Mouse (Mus musculus): Measurements from ENCODE around the gene Gm20388.

Gene Gm20388

DNA sequence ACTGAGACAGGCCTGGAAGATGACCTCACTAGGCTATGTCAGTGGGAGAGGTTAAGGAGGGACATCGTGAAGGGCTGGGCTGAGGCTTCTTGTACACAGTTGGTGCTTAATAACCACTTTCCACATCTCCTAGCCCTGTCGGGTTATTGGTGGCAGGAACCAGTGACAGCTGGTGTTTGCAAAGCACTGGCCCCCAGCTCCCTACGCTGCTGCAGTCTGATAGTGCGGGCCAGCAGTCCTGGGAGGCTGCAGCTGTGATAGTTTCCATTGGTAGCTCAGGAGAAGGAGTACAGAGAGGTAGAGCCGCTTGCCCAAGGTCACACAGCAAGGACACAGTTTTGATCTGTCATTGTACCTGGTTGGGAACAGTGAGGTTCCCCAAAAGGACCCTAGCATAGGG is 2391.2 kb downstream of the Gm20388 start:
- in situ Hi-C loops (cut with MboI), result no loop called here

DNA sequence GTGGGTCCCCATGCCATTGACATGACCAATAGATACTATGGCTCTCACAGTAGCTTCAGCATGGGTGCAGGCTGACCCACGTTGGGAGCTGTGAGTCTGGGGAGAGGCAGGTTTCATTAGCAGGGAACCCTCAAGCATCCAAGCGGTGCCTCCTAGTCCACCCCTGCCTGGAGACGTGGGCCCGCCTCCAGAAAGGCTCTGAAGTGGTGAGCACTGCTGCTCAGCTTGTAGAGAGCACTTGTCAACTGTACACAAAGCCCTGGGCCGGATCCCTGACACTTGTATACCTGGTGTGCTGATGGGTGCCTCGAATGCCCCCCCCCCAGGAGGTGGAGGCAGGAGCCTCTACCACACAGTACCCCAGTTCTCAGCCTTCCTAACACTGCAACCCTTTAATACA is 2392.8 kb downstream of the Gm20388 start:
- in situ Hi-C loops (cut with MboI), result no loop called here

GRCm38 (mm10) chr8:122304058-122304457 is 2393.4 kb downstream of the Gm20388 start:
- in situ Hi-C loops (cut with MboI), result no loop called here

- in situ Hi-C loops (cut with MboI), result no loop called here
Observed at GRCm38 (mm10) chr8:122306660-122307399, 2396.2 kb downstream of the Gm20388 start.

GRCm38 (mm10) chr8:122307836-122308235 is 2397.2 kb downstream of the Gm20388 start:
- in situ Hi-C loops (cut with MboI), result no loop called here

DNA sequence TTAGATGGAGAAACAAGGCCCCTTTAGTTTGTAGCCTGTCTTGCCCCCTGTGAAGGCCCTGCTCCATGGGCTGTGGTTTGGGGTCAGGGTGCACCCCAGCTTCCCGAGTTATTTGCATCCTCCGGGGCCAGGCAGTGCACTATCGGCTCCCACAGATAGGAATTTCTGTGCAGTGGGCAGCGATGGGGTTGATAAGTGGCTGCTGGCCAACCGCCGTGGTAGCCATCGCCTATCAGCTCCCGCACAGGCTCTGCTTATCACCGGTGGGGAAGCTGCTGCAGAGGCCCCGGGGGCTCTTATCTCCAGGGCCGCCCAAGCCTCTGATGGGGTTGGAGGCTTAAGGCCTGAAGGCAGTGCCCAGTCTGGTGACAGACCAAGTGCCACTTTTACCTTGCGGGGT is 2398.6 kb downstream of the Gm20388 start:
- in situ Hi-C loops (cut with MboI), result no loop called here

DNA sequence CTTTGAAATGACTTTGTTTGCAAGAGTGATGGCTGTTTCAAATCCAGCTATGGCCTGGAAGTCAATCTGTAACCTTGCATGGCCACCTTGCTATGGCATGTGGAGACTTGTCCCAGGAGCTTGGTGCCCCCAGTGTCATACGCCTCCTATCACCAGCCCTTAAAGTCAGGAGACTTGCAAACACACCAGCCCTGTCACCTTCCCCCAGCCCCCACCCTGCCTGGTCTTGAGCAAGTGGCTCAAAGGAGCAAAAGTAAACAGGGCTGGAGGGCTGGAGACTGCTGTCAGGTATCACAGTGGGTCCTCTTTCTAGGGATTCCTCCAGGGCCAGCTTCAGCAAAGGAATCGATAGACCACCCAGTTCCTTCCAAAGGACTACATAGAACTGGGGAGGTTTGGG is 2400.5 kb downstream of the Gm20388 start:
- in situ Hi-C loops (cut with MboI), result no loop called here

- in situ Hi-C loops (cut with MboI), result no loop called here
Observed at GRCm38 (mm10) chr8:122312553-122312952, 2401.9 kb downstream of the Gm20388 start.

- in situ Hi-C loops (cut with MboI), result no loop called here
Observed at GRCm38 (mm10) chr8:122313310-122313709, 2402.7 kb downstream of the Gm20388 start.

- in situ Hi-C loops (cut with MboI), result no loop called here
Observed at GRCm38 (mm10) chr8:122314899-122315496, 2404.4 kb downstream of the Gm20388 start.

DNA sequence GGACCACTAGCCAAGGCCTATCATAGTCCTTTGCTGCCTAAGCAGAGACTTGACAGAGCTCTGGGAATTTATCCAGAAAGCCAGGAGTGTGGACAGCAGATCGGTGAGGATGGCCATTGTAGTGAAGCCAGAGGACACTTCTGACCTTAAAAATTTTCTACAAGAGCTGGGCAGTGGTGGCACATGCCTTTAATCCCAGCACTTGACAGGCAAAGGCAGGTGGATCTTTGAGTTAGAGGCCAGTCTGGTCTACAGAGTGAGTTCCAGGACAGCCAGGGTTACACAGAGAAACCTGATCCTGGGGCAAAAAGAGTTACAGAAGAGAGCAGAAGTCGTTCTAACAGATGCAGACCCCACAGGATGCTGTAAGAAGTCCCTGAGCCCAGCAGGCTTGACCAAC is 2405.8 kb downstream of the Gm20388 start:
- in situ Hi-C loops (cut with MboI), result no loop called here

DNA sequence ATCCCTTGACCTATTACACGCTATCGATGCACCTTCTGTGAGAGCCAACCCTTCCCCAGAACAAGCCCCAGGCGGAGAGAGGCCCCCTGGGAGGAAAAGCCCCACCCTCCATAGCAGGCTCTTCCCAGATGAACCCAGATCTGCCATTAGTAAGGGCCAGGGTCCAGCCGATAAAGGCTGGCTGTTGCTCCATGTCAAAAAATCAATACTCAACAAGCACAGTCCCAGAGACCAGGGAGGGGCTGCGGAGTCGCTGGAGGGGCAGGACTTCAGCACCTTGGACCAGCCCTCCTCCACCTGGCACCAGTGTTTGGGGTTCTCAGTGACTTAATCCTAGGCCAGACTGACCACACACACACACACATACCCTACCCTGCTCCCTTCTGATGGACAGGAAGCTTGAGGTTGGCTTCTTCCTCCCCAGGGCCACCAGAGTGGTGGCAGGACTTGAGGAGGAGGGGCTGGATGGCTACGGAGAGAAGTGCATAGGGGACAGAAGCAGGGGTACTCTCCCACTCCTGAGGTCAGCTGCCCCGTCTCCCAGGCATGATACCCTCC is 2407.4 kb downstream of the Gm20388 start:
- in situ Hi-C loops (cut with MboI), result no loop called here

GRCm38 (mm10) chr8:122319045-122319707 is 2408.5 kb downstream of the Gm20388 start:
- in situ Hi-C loops (cut with MboI), result no loop called here

- in situ Hi-C loops (cut with MboI), result loop anchor here (5.0 kb wide), 1 partner anchor 37 kb away; the partner anchor contains the start of gene Zfpm1
Observed at GRCm38 (mm10) chr8:122319708-122320075, 2409.1 kb downstream of the Gm20388 start.

- in situ Hi-C loops (cut with MboI), result loop anchor here (5.0 kb wide), 1 partner anchor 38 kb away; the partner anchor contains the start of gene Zfpm1
Observed at GRCm38 (mm10) chr8:122320541-122320940, 2409.9 kb downstream of the Gm20388 start.

GRCm38 (mm10) chr8:122321455-122321921 is 2410.8 kb downstream of the Gm20388 start:
- in situ Hi-C loops (cut with MboI), result loop anchor here (5.0 kb wide), 1 partner anchor 39 kb away; the partner anchor contains the start of gene Zfpm1

DNA sequence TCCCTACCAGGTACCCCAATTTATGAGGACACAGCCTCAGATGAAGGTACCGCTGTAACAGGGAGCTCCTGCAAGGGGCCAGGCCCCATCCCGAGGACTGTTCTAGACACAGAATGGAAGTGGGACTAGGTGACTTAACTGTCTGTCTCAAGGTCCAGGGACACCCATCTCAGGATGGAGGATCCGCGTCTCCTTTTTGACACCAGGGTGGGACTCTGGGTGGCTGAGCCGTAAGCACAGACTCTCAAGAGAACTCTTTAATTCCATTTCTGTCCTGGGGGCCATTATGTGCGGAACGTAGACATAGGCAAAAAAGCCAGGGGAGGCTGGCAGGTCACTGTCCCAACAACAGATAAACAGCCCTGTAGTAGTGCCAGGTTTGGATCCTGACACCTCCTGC is 2411.5 kb downstream of the Gm20388 start:
- in situ Hi-C loops (cut with MboI), result loop anchor here (5.0 kb wide), 1 partner anchor 40 kb away; the partner anchor contains the start of gene Zfpm1

GRCm38 (mm10) chr8:122322792-122323191 is 2412.2 kb downstream of the Gm20388 start:
- in situ Hi-C loops (cut with MboI), result loop anchor here (5.0 kb wide), 1 partner anchor 40 kb away; the partner anchor contains the start of gene Zfpm1

GRCm38 (mm10) chr8:122323951-122324402 is 2413.3 kb downstream of the Gm20388 start:
- in situ Hi-C loops (cut with MboI), result loop anchor here (5.0 kb wide), 1 partner anchor 42 kb away; the partner anchor contains the start of gene Zfpm1

- in situ Hi-C loops (cut with MboI), result no loop called here
Observed at GRCm38 (mm10) chr8:122325196-122325595, 2414.6 kb downstream of the Gm20388 start.

GRCm38 (mm10) chr8:122326114-122326542 is 2415.5 kb downstream of the Gm20388 start:
- in situ Hi-C loops (cut with MboI), result no loop called here

- in situ Hi-C loops (cut with MboI), result no loop called here
Observed at GRCm38 (mm10) chr8:122329072-122329471, 2418.4 kb downstream of the Gm20388 start.
